Mouse (Mus musculus) cerebellum, adult 9-11 months (tissue): ENCODE measurements around the gene Mecom.
A peak's percentile ranks its signal among the peaks of the same experiment; 100 is the strongest.

Experiments used
- DNase-seq: peaks from one replicate; pipeline ENCODE4 v3.0.0; 2022

The Mecom gene

DNA sequence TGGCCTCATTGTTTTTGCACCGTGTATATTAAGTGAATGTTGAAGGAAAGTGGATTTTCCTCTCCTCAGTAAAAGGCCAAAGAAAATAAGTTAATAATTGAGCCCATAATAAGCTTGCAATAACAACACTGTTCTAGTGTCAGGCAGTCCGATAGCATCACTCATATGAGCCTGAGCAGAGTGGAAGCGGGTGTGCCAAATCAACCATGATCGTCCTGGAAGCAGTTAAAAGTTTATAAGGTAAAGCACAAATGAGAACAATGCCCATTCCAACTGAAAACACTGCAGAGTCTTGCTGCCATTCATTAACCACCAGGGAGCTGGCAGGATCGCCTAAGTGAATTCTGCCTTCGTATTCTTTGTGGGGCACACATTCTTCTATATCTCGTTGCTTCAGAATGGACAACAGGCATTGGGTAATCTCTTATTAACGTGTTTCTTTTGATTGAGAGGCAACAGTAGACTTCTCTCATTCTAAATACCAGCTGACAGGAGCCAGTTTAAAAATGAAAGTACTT is 542.9 kb downstream of the Mecom start:
- DNase-seq, result no peak

GRCm38 (mm10) chr3:30000260-30000659 is 547.5 kb downstream of the Mecom start:
- DNase-seq, result no peak

GRCm38 (mm10) chr3:29999035-29999434 is 548.8 kb downstream of the Mecom start:
- no peak for DNase-seq

- no peak for DNase-seq
Observed at GRCm38 (mm10) chr3:29997068-29997467, 550.7 kb downstream of the Mecom start.

GRCm38 (mm10) chr3:29993346-29993745 is 554.5 kb downstream of the Mecom start:
- DNase-seq, result no peak

- DNase-seq, result no peak
Observed at GRCm38 (mm10) chr3:29991523-29991922, 556.3 kb downstream of the Mecom start.

DNA sequence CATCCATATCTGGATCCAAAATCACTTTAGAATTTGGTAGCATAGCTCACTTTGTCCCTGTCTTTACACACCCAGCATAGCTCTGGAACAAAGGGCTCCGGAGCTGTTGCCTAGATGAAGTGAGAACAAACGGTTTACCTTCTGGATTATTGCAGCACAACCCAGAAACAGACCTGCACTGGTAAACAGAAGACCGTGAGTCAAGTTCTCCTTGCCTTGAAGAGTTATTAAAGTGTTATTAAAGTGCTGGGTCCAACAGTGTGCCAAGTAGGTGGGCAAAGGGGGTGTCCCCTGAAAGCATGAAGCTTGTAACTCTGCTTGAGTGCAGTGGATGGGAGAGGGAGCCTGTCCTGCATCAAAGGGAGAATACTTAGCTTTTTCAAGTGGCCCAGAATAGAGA is 563.4 kb downstream of the Mecom start:
- no peak for DNase-seq

GRCm38 (mm10) chr3:29981259-29981910 is 566.4 kb downstream of the Mecom start:
- DNase-seq, result no peak

DNA sequence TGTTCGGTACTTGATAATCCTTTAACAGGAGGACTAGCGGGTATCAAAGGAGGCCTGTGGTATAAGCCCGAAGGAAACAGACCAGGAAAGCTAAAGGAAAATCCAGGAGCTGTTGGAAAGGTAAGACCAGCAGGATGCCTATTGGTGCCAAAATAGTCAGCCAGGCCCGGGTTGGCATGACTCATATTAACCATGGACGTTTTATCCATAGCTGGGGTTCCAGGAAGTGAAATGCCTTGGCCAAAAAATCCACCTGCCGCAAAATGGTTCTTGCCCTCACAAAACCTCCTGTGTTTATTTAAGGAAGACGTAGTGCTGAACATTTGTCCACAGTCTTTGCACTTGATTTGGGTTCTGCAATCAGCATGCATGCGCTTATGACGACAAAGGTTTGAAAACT is 567.3 kb downstream of the Mecom start:
- DNase-seq, result peak; percentile 12

DNA sequence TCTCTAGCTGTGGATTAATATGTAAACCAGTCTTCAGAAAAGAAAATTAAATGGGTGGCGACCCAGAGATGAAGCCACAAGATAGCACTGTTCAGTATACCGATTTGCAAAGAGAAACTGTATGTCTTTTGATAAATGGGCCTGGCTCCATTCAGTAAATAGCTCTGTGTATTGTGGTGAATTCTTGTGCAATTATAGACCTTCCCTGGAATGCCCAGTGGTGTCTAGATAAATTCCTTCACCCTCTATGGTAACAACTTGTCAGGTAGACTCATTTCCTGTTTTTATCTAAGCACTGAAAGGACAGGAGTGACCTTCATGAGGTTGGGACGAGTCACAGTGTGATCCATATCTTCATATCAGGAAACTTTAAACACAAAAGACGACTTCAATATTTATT is 571.2 kb downstream of the Mecom start:
- no peak for DNase-seq

GRCm38 (mm10) chr3:29968433-29968949 is 579.3 kb downstream of the Mecom start:
- no peak for DNase-seq

DNA sequence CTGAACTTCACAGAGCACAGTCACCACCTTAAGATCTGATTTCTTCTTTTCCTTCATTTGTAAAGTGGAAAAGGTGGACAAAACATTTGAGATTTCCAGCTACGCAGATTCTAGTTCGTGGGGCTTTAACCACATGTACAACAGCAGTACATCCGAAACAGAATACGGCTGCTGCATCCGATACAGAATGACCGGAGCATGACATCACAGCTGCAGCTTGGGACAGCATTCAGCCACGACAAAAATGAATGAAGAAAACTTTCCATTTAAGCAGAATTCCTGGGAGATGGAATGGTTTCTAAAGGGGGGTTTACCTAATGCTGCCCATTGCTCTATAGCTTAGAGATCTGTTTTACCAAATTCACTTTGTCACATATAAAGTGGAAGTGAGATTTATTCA is 583.9 kb downstream of the Mecom start:
- DNase-seq, result no peak

DNA sequence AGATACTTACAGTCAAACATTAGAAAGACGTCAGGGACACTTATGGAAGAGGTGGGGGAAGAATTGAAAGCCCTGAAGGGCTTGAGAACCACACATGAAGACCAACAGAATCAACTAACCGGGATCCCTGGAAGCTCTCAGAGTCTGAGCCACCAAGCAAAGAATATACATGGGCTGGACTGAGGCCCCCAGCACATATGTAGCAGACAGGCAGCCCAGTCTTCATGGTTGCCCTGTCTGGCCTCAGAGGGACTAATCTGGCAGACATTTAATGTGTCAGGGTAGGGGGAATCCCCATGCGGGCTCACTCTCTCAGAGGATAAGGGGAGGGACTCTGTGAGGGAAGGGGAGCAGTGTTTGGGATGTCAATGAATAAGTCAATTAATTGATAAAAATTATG is 584.4 kb downstream of the Mecom start:
- no peak for DNase-seq

DNA sequence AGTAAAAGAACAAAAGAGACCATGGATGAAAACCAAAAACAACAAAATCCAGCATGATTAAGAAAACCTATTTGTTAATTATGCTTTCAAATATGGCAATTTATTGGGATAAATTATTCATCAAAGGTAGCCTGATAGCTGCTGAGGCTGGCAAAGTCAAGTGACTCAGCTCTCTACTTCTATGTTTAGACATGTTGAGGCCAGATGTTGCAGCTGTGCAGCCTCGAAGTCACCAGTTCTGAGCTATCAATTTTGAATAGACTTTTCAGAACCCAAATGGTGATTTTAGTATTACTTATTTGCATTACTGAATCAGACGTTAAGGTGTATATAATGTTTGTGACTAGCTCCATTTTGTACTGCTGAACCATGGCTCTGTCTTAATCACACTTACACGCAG is 588.8 kb downstream of the Mecom start:
- no peak for DNase-seq

GRCm38 (mm10) chr3:29957365-29958236 is 590.2 kb downstream of the Mecom start:
- no peak for DNase-seq

GRCm38 (mm10) chr3:29953269-29953668 is 594.5 kb downstream of the Mecom start:
- no peak for DNase-seq

DNA sequence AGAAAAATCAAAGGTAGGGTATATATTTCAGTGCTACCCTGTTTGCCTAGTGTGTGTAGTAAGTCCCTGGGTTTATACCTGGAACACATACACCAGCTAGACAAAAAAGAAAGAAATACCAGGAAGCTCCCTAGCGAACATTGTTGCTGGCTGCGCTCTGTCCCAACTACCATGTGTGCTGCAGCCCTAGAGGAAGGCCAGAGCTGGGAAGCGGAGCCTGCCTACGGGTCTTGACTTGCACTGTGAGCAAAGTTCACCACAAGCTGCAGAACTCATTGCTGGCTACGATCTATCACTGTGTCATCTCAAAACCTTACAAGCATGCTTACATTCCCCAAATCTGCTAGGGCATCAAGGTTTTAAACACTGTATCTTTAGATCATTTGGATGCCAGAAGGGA is 597.0 kb downstream of the Mecom start:
- DNase-seq, result no peak

- no peak for DNase-seq
Observed at GRCm38 (mm10) chr3:29903596-29904308, 644.1 kb downstream of the Mecom start.
